Mouse (Mus musculus) heart, embryonic 14.5 days (tissue): Measurements from ENCODE around the gene Ccdc82. TPM values are rescaled to one million over a fixed set of nuclear protein-coding genes. Genes with fewer than 3 reads are reported as not detected.

Experiments
- ATAC-seq: fragments of 200-750 bp; cut with Nextera tagmentation; 2 replicates; pipeline ENCODE4 v1.8.0; 2017; ENCODE audit warnings: low read depth, moderate TSS enrichment; ENCODE audit not compliant: insufficient number of reproducible peaks, insufficient read depth, low FRiP score
- H3K27ac ChIP-seq, 2 experiments: fragments of 200-500 bp in 1 of 2; fragments of 300-500 bp in 1 of 2; sonication (generic) in 1 of 2; replicated peaks in 1 of 2; 2 replicates each; pipeline ENCODE4 v1.5.1; 2012 to 2014; ENCODE audit warnings: low read depth in 2 of 2, low read length in 2 of 2, control low read depth in 1 of 2, mild to moderate bottlenecking in 1 of 2, mixed read lengths in 1 of 2; ENCODE audit not compliant: control insufficient read depth in 1 of 2, insufficient read depth in 1 of 2
- H3K27me3 ChIP-seq: fragments of 300-500 bp; sonication (generic); 2 replicates; pipeline ENCODE4 v1.6.1; 2014; ENCODE audit warnings: mild to moderate bottlenecking, low read length, control low read depth; ENCODE audit not compliant: control insufficient read depth, insufficient read depth
- H3K36me3 ChIP-seq: fragments of 300-500 bp; sonication (generic); 2 replicates; pipeline ENCODE4 v1.6.1; 2014; ENCODE audit warnings: mild to moderate bottlenecking, control low read depth, low read length, mixed read lengths; ENCODE audit not compliant: control insufficient read depth, insufficient read depth
- H3K4me1 ChIP-seq, 2 experiments: fragments of 200-500 bp in 1 of 2; fragments of 300-500 bp in 1 of 2; sonication (generic) in 1 of 2; 2 replicates each; pipeline ENCODE4 v1.6.1; 2012 to 2014; ENCODE audit warnings: low read length in 2 of 2, control low read depth in 1 of 2, mixed read lengths in 1 of 2; ENCODE audit not compliant: control insufficient read depth in 2 of 2, insufficient read depth in 2 of 2
- H3K4me2 ChIP-seq: fragments of 300-500 bp; sonication (generic); 2 replicates; pipeline ENCODE4 v1.6.1; 2014; ENCODE audit warnings: mild to moderate bottlenecking, low read length
- H3K4me3 ChIP-seq, 2 experiments: fragments of 200-500 bp in 1 of 2; fragments of 300-500 bp in 1 of 2; sonication (generic) in 1 of 2; 2 replicates each; pipeline ENCODE4 v1.5.1; 2012 to 2014; ENCODE audit warnings: low read length in 2 of 2, mild to moderate bottlenecking in 2 of 2, control low read depth in 1 of 2, low read depth in 1 of 2, moderate library complexity in 1 of 2; ENCODE audit not compliant: control insufficient read depth in 1 of 2, insufficient read depth in 1 of 2
- H3K9ac ChIP-seq: fragments of 300-500 bp; sonication (generic); 2 replicates; pipeline ENCODE4 v1.6.1; 2014; ENCODE audit warnings: mild to moderate bottlenecking, low read length
- H3K9me3 ChIP-seq: fragments of 300-500 bp; sonication (generic); 2 replicates; pipeline ENCODE4 v1.6.1; 2016; ENCODE audit warnings: low read length, control low read depth; ENCODE audit not compliant: control insufficient read depth
- WGBS: fragments of 180-500 bp; shearing (Covaris S2); extraction: QIAGEN DNeasy Blood & Tissue Kit; methylation state at CpG from one replicate; pipeline ENCODE4 v1.1.7; 2014; 5-methylcytosine and 5-hydroxymethylcytosine counted together
- polyA plus RNA-seq: library from polyadenylated mRNA; unstranded; fragments of >200 nt; fragmentation: Nextera tagmentation; extraction: Ambion mirVana; gene quantifications from 2 replicates; pipeline ENCODE4 v1.2.1, GENCODE M21; 2014

Ccdc82 gene
- polyA plus RNA-seq, 1 experiment from 2014 or later = 9.1 TPM

DNA sequence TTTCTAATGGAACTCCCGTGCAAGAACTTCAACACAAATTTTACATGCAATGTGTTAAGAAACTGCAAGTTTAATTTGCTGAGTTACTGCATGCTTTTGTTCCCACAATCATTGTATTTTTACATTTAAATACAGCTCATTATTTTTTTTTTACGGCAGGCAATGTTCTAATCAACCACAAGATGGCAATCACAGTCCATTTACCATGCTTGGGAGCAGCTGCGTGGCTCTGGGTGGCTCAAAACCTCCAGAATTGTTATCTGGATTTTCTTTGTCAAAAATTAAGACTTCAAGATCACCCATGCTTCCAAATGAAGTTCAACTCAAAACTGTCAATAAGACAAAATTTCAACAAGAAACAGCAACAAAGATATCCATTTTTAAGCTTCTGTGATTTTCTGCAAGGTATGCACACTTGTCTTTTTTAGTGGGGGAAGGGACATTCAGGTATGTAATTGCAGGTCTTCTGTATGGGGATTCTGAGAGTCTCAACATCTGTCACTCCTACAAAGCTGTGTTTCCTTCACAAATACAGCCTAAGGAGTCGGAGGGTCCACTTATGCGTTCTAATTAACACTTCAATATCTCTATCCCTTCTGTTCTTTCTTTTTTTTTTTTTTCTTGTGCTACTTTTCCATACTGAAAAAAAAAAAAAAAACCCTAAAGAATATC, 15.1 kb upstream of the Ccdc82 start:
- ATAC-seq = no peak
- H3K9me3 ChIP-seq = 0 out of 2 replicates have a peak, but pooled peaks cover 6% of the 10 kb centered on the region
- no peak overlapping the region for H3K27ac ChIP-seq
- H3K9ac ChIP-seq = no peak overlapping the region
- no peaks in the 10 kb centered on the region for H3K4me1 ChIP-seq
- H3K4me3 ChIP-seq = no peak overlapping the region
- H3K36me3 ChIP-seq = no peaks in the 10 kb centered on the region
- 26% methylated on average over 5 of the region's 5 CpGs for WGBS
- no peak overlapping the region for H3K4me2 ChIP-seq
- no peaks in the 10 kb centered on the region for H3K27me3 ChIP-seq

DNA sequence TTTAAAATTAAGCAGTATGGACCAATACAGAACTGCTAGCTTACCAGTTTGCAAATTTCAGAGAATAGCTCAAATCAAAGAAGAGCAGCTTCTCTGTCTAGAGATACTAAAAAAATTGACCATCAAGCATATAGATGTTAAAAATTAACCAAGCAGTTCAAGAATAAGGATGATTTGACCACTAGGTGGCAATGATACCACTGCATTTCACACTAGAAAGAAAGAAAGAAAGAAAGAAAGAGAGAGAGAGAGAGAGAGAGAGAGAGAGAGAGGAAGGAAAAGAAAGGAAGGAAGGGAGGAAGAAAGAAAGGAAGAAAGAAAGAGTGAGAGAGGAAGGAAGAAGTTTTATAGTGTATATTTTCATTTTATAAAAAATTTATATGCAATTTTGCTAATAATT, 4.4 kb upstream of the Ccdc82 start:
- Histone ChIP-seq H3K4me3 (no peak overlapping the region), H3K4me2 (no peak overlapping the region), H3K27ac (no peak overlapping the region), H3K27me3 (no peaks in the 10 kb centered on the region), H3K9me3 (no peaks in the 10 kb centered on the region), H3K9ac (no peak overlapping the region), H3K36me3 (no peaks in the 10 kb centered on the region), H3K4me1 (peaks cover 2 to 16% of the 10 kb centered on the region in 2 experiments; a peak in 3 of 4 replicates)
- ATAC-seq = no peak

DNA sequence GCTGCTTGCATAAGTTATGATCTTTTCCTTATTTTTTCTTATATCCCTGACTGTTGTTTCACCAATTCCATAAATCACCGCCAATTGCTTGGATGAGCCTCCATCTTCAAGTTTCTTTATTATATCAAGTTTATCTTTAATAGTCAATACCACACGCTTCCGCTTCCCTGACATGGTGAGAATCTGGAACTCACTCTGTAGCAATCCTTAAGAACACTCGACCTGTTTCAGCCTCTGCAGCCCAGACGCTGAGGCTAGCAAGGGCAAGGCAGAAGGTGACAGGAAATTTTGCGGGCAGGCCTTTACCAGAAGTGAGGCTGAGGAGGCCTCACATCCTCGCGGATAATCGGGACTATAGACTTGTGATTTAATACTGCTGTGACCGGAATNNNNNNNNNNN, 1.3 kb upstream of the Ccdc82 start, which contains the start of gene Jrkl:
Jrkl (minus strand) TSS at position 349 of the 400 bp plus-strand sequence.
- H3K27me3 ChIP-seq = no peaks in the 10 kb centered on the region
- peak within 1 kb of the TSS; percentile 76 for H3K4me2 ChIP-seq
- H3K36me3 ChIP-seq = no peaks in the 10 kb centered on the region
- no peak for ATAC-seq
- no peaks in the 10 kb centered on the region for H3K9me3 ChIP-seq
- H3K4me1 ChIP-seq = peaks cover 2 to 20% of the 10 kb centered on the region in 2 experiments; a peak in 3 of 4 replicates
- H3K9ac ChIP-seq = peak within 1 kb of the TSS; percentile 82
- peak within 1 kb of the TSS; percentile 62 to 67 for H3K4me3 ChIP-seq
- H3K27ac ChIP-seq = peak within 1 kb of the TSS; percentile 75 to 82
- WGBS = 4% methylated on average over 10 of the region's 10 CpGs

DNA sequence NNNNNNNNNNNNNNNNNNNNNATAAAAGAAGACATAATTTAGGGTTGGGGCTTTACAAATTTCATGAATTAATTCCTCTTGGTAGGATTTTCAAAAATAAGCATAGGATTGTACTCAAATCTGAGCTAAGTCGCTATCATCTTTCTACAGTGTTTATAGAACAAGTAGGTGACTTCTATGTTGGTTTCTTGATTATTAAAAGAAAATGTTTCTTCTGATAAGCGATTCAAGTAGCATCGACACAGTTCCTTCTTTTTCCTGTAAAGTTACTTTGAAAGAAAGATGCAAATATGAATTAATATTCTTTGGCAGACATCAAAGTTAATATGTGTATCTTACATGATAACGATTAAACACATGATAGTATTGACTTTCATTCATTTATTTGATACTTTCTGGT, 1.3 kb downstream of the Ccdc82 start:
- 89% methylated on average over 4 of the region's 4 CpGs for WGBS
- Histone ChIP-seq H3K36me3 (0 out of 2 replicates have a peak, but pooled peaks cover 3% of the 10 kb centered on the region), H3K27ac (no peak overlapping the region), H3K4me3 (no peak overlapping the region), H3K4me1 (peaks cover 2 to 20% of the 10 kb centered on the region in 2 experiments; a peak in 3 of 4 replicates), H3K9me3 (no peaks in the 10 kb centered on the region), H3K27me3 (no peaks in the 10 kb centered on the region), H3K9ac (no peak overlapping the region), H3K4me2 (peak overlapping the region; percentile 87; the same call in 1 of the 2 replicates)
- no peak for ATAC-seq

DNA sequence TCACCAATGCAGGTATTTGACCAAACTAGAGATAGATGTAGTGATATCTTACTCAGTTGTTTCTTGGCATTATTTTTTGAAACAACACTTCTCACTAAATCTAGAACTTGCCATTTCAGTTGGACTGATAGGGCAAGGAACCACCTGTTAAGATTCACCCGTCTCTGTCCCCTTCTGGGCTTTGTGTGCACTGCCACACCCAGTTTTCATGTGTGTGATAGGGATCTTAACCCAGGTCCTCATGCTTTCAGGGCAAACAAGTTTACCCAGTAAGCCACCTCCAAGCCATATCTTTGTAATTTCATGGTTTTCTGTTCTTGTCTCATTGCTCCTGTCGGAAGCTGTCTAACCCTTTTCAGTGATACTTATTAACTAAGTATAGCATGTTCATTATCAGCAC, 4.5 kb downstream of the Ccdc82 start:
- Histone ChIP-seq H3K4me3 (no peak overlapping the region), H3K4me2 (no peak overlapping the region), H3K27ac (no peak overlapping the region), H3K9ac (no peak overlapping the region), H3K36me3 (peaks cover 6% of the 10 kb centered on the region; the same call in 1 of the 2 replicates), H3K4me1 (peaks cover 0 to 6% of the 10 kb centered on the region in 2 experiments; a peak in 2 of 4 replicates), H3K9me3 (no peaks in the 10 kb centered on the region), H3K27me3 (no peaks in the 10 kb centered on the region)
- no peak for ATAC-seq
- 84% methylated on average over 2 of the region's 2 CpGs for WGBS

DNA sequence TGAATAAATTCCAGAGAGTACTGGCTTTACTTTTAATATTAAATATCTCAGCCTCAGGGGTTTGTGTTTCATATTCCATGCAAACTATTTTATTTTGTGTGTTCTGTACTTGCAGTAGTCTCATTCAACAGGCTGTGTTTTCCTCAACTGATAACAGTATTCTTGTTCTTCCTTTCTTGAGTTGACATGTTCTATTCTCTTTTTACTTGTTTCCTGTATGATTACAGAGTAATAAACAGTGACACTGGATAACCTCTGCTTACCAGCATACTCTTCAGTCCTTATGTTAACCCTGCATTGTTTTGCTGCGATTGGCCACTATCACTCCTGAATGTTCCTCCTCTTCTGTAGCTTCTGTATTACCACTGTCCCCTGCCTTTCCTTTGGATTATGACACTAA, 10.0 kb downstream of the Ccdc82 start:
- H3K4me1 ChIP-seq = no peaks in the 10 kb centered on the region
- 74% methylated on average over 1 of the region's 1 CpGs for WGBS
- no peak overlapping the region for H3K9ac ChIP-seq
- no peak for ATAC-seq
- peaks cover 6% of the 10 kb centered on the region; the same call in 1 of the 2 replicates for H3K36me3 ChIP-seq
- no peaks in the 10 kb centered on the region for H3K9me3 ChIP-seq
- H3K27me3 ChIP-seq = no peaks in the 10 kb centered on the region
- H3K27ac ChIP-seq = no peak overlapping the region
- no peak overlapping the region for H3K4me3 ChIP-seq
- no peak overlapping the region for H3K4me2 ChIP-seq

DNA sequence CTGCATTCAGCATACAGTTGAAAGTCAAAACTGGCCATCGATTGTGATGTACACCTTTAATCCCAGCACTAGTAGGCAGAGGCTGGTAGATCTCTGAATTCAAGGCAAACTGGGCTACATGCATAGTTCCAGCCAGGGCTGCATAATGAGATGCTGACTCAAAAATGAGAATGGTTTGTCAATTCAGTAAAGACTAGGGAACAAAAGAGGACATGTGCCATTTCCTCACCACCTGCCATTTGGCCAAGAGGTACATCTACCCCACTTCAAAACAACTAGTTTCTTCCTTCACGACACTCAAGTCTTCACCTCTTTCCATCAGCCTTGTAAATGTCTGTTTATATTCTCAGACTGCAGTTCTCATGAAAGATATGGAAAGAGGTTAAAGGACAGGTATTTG, 11.4 kb downstream of the Ccdc82 start:
- H3K9me3 ChIP-seq = no peaks in the 10 kb centered on the region
- 94% methylated on average over 2 of the region's 2 CpGs for WGBS

DNA sequence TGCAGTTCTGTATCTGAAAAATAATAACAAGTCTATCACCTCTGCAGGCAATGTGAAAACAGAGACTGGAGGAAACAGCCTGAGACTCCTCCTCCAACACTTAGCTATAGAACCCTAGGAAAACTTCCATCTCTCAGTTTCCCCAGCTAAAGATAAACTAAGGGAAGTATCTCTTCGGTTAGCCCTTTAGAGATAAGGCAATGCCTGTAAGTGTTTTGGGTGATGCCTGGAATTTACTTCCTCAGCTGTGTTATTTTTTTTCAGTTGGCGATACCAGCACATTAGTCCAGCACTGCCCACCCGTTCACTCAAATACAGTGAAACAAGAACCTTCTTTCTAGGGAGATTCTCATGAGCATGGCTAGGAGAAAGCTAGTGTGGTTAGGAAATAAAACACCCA, 14.2 kb downstream of the Ccdc82 start:
- H3K36me3 ChIP-seq = no peaks in the 10 kb centered on the region
- H3K27me3 ChIP-seq = no peaks in the 10 kb centered on the region
- no peak for ATAC-seq
- no peak overlapping the region for H3K4me3 ChIP-seq
- no peak overlapping the region for H3K27ac ChIP-seq
- no peak overlapping the region for H3K9ac ChIP-seq
- H3K4me2 ChIP-seq = no peak overlapping the region
- H3K4me1 ChIP-seq = no peaks in the 10 kb centered on the region
- WGBS = 33% methylated on average over 3 of the region's 3 CpGs
- no peaks in the 10 kb centered on the region for H3K9me3 ChIP-seq

More for the DNA sequence above, 11.4 kb downstream of the Ccdc82 start:
- Histone ChIP-seq H3K9ac (no peak overlapping the region), H3K4me3 (no peak overlapping the region), H3K27ac (no peak overlapping the region), H3K4me2 (no peak overlapping the region), H3K27me3 (no peaks in the 10 kb centered on the region), H3K36me3 (peaks cover 3% of the 10 kb centered on the region; the same call in 1 of the 2 replicates), H3K4me1 (no peaks in the 10 kb centered on the region)
- ATAC-seq = no peak
